Mouse (Mus musculus) testis, adult 2 months (tissue): ENCODE data around the gene Sparc.

ENCODE experiments used
- CTCF ChIP-seq: fragments of 200-500 bp; IDR thresholded peaks from 2 replicates; pipeline ENCODE4 v1.5.1; 2012; ENCODE audit warnings: low read depth, mild to moderate bottlenecking, inconsistent platforms, low read length, moderate library complexity; ENCODE audit not compliant: control insufficient read depth, insufficient read depth, insufficient replicate concordance
- POLR2A ChIP-seq: fragments of 200-500 bp; IDR thresholded peaks from 2 replicates; pipeline ENCODE4 v1.6.1; 2012; ENCODE audit warnings: low read depth, mild to moderate bottlenecking, inconsistent platforms, low read length, moderate library complexity; ENCODE audit not compliant: control insufficient read depth

DNA sequence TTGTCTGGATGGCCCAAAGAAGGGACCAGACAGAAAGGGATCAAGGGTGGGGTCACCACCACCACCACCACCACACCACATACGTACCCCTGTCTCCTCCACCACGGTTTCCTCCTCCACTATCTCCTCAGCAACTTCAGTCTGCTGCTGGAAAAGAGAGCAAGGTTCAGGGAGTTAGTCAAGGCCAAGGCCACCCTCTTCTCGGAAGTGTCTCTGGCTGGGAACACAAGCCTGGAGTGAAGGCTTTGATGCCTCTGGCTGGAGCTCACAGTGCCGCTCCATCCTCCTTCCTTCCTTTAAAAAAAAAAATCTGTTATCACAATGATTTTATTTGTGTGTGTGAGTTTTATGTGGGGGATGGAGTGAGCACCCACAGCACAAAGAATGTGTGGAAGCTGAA, 15.8 kb downstream of the Sparc start:
- TF ChIP-seq CTCF (no peak), POLR2A (no peak)
